Mouse (Mus musculus) kidney, adult 9 months (tissue): ENCODE data around the gene Nmrk1.
A peak's percentile ranks its signal among the peaks of the same experiment; 100 is the strongest.

ENCODE experiments used
- DNase-seq: peaks from one replicate; pipeline ENCODE4 v3.0.0; 2022

The Nmrk1 gene

DNA sequence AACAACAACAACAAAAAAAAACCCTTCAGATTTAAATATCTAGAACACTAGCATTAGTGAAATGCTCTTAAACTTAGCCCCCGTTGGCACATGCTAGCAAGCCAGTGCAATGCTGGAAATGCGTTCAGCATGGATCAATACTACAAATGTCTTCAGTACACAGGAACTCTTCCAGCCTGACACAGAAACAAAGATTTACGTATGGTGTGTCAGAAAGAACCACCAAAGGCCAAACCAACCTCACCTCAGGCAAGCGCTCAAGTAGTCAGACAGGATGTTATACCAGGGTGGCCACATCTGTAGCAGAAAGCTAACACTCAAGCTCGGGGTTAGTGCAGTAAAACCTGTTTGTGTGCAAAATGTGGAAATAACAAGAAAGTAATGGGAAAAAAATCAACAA is 12.7 kb upstream of the Nmrk1 start:
- no peak for DNase-seq

DNA sequence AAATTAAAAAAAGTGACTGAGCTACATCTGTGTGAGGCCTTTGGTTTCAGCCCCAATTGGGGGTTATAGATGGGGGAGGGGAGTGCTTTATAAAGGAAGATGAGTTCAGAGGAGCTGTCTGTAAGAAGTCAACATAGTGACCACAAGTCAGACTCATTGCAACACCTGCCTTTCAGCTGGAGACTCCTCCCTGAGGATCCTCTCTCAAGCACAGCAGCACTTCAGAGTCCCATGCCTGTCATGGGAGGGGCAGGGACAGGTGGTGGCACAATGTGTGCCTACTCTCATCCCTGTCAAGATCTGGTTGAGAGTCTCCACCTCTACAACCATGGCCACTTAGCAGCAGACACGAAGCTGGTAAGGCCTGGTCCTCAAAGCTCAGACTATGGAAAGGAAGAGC is 12.1 kb upstream of the Nmrk1 start:
- DNase-seq = no peak

DNA sequence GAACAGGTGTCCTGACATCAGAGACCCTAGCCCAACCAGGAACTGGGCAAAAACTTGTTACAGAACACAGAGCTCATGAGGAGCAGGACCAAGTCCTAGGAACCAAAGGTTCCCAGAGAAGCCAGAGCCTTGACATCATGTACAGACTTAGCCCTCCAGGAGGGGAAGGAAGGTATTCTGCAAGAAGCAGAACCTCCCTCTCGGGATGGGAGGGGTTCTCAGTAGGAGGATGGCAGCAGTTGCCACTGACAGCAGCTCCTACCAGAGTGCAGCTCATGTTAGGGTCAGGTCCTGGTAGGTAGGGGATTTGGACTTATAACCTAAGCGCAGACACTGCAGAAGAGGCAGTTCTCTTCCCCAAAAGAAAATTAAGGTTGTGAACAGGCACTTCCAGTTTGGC is 7.9 kb upstream of the Nmrk1 start:
- no peak for DNase-seq

DNA sequence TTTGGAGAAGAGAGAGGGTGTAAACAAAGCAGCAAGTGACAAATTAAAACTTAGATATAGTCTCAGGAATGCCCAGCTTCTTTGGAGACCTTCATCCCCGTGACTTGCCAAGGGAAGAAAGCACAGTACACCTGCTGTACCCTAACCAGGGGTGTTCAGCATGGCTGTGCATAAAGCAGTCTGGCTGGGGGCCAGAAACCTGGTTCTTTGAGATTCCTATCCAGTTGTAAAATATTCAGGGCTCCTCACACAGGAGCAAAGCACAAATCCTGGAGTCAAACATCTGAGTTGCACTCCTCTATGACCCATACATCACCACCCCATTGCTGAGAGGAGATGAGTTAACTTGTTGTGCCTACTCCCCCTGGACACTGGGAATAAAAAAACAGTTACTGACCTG is 2.2 kb upstream of the Nmrk1 start:
- peak; percentile 93 for DNase-seq

DNA sequence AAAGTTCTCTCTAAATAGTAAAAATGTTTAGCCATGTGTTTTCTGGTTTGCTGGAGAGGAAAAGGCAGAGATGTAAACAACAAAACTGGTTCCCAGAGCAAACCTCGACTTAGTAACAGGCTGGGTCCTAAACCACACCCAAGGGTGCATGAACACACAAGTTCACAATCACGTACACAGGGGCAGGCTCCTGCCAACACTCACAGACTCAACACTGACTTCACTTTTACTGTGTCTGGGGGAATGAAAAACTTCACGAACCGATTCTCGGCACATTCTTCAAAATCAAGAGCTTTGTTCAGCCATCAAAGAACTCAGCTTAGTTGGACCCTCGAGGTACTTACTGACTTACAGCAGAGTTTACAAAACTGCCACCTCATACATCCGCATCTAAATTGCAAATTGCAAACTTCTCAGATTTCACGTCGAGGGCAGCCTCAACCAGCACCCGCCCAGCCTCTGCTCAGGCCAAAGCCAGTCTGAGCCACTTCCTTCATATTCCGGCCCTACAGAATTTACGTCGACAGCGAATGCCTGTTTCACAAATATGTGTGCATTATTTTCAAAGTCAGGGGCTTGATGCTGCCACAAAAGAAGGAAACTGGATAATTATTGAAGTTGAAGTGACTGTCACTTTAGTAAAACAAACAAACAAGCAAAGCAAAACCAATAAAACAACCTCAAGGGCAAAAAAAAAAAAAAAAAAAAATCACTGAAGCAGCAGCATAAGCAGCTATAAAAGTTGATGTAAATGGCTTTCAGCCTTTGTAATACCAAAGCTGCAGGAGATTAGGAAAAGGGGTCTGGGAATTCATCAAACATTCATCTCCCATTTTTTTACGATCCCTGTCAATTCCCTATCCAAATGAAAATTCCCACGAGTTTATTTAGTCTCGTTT is 1.3 kb upstream of the Nmrk1 start:
- DNase-seq = peak; percentile 75

DNA sequence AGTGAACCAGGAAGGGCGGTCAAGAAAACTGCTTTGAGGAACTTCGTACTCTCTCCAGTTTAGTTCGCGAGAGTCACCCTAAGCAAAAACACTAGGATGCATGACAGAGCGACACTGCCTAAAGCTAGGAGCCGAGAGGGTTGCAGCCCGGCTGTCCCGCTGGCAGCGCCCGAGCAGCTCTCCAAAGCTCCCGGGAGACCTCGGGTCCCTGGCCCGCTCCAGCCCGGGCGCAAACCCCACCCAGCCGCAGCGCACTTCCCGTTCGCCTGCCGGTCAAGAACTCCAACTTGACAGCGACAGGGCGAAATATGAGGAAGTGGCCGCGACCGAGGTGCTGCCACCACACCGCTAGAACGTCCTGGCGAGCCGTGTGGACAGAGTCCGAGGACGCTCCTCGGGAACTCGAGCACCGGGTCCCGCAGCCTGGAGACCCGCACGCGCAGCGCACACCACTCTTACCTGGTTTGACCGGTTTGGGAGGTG is 548 bp upstream of the Nmrk1 start:
- DNase-seq = peak; percentile 65

DNA sequence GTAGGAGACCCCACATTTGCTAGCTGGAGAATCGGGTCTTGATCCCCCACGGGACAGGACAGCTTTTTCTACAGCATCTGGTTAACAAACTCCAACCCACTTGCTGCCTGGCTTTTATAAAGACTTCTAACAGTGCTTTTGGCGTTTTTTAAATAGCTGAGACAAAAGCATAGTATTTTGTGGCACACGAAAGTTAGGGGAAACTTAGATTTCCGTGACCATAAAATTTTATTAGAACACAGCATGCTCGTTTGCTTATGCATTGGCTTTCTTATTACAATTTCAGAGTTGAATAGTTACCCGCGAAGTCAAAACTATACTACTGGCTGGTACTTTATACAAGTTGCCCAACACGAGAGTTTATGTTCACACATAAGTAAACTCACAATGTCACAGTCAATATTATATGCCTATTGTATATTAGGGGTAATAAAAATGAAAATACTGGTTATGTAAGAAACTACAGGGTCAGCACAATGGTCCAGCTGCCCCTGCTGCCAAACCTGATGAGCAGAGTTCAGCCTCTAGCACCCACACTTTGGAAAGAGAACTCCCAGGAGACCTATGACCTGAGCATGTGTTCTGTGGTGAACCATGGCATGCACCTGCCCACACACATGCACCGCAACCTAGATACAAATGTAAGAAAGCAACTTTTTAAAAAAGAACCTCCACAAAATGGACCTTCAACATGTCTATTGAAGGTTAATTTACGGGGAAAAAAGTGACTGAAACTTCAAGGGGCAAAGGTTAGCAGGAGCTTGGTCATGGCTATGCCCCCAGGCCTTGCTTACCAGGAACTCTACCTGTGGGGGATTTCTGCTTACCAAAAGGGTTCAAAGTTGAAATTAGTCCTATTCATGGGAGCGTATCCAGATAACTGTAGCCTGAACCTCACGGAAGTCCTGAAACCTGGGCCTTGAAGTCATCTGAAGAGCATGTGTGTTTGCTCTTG is 758 bp downstream of the Nmrk1 start:
- peak; percentile 86 for DNase-seq

DNA sequence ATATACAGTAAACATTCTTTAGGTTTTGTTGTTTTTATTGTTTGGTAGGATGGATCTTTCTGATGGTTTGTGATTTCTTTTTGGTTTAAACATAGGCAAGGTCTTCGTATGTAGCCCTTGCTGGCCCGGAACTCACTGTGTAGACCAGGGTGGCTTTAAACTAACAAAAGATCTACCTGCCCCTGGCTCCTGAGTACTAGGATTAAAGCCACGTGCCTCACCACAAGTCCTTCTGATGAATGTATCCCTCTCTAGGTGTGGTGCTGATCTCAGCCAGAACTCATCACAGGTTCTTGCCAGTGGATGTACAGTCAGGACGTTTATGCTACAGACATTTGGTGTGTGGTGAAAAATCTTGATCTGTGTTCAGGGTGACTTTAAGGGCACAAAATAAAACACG is 6.2 kb downstream of the Nmrk1 start:
- no peak for DNase-seq

DNA sequence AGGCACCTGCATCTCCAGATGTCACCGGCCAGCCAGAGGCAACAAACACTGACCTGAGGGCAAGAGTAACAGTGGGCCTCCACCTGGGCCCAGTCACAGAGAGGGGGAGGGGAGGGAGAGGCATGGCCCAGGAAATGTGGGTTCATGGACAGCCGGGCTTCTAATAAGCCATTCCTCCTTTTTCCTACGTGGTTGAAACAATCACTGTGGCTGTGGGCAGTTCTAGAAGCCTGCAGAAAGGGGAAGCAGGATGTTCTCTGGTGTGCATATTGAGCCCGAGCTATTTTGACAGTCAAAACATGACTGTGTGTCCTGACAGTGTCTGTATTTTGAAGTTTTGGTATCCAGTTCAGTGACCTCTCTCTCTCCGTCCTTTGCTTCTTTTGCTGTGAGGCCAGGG is 7.2 kb downstream of the Nmrk1 start:
- DNase-seq = no peak

DNA sequence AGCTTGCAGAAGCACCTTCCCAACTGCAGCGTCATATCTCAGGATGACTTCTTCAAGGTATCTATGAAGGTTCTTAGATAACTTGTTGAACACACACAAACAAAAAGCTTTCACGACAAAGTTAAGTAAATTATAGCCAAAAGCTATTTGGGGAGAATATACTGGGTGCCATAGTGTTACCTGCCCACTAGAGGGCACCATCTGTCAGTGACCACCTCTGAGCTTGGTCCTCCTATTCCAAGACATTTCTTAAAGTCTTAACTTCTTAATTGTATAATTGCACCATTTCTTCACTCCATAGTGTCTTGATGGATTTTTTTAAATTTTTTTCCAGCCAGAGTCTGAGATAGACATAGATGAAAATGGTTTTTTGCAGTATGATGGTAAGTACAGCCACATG is 7.8 kb downstream of the Nmrk1 start:
- no peak for DNase-seq

DNA sequence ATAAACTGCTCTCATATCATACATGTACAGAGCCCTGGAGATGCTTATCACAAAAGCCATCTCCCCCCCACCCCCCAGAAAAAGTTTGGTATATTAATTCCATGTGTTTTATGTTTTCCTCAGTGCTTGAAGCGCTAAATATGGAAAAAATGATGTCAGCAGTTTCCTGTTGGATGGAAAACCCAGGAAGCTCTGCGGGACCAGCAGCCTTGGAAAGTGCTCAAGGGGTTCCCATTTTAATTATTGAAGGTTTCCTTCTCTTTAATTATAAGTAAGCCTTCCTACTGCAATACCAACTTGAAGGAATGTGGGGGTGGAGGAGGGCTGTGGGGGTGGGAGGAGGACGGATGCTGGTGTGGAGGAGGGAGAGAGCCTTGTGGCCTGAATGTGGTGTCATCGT is 9.3 kb downstream of the Nmrk1 start:
- DNase-seq = no peak

DNA sequence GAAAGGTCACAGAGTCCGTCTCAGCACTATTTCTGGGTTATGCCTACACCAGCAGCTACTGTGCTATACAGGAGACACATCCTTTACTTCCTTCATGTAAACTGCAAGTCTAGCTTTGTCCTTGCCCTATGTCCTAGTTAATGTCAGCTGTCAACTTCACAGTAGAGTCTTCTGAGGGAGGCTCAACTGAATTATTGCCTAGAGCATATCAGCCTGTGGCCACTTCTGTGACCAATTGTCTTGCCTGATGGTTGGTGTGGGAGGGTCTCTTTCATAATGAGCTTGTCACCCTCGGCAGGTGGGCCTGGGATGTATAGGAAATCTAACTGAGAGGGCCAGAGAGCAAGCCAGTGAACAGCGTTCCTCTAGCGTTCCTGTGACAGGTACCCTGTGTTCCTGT is 11.7 kb downstream of the Nmrk1 start:
- DNase-seq = no peak

DNA sequence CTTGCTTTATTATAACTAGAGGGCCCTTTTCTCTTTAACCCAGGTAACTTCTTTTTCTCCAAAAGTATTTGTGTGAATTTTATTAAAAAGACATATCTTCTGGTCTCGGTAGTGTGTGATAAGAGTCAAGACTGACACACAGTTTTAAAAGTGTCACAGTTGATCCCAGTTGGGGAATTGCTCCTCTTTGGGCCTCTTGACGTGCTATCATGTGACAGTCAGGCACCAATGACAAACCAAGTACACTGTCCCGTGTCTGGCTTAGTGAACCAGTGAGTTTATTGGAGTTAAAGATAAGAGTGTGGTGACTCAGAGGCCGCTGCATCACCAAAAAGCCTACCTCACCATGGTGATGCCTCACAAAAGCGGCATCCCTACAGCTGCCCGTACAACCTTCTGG is 12.3 kb downstream of the Nmrk1 start:
- DNase-seq = no peak

DNA sequence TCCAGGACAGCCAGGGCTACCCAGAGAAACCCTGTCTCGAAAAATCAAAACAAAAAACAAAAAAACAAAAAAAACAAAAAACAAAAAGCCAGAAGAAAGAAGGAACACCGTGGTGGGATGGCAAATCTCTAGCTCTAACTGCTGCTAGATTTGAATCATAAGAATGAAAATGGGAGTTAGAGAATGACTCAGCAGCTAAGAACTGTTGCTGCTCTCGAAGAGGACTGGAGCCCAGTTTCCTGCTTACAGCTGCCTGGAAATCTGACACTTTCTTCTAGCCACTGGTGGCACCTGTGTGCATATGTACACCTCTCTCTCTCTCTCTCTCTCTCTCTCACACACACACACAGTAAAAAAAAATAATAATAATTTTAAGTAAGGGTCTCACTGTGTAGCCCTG is 14.6 kb downstream of the Nmrk1 start:
- no peak for DNase-seq

DNA sequence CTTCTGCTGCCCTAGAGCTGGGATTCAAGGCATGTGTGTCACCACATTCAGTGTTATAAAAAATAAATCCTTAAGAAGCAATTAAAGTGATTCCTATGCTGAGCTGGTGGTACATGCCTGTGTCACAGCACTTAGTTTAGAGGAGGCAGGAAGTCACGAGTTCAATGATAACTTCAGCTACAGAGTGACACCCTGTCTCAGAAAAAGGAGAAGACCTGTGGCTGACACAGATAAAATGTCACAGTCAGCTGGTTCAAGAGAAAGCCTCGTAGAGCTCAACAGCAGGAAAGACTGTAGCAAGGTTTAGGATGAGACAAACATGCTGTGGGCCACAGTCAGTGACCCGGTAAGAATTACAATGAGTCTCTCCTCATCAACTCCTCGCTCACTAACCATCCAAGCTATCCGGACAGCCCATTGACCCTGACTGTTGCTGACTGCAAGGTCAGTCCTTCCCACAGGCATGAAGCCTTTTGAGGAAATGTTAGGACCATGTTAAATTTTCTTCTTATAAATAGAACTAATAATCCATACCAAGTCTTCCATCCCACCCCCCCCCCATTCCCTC is 15.2 kb downstream of the Nmrk1 start:
- DNase-seq = no peak

DNA sequence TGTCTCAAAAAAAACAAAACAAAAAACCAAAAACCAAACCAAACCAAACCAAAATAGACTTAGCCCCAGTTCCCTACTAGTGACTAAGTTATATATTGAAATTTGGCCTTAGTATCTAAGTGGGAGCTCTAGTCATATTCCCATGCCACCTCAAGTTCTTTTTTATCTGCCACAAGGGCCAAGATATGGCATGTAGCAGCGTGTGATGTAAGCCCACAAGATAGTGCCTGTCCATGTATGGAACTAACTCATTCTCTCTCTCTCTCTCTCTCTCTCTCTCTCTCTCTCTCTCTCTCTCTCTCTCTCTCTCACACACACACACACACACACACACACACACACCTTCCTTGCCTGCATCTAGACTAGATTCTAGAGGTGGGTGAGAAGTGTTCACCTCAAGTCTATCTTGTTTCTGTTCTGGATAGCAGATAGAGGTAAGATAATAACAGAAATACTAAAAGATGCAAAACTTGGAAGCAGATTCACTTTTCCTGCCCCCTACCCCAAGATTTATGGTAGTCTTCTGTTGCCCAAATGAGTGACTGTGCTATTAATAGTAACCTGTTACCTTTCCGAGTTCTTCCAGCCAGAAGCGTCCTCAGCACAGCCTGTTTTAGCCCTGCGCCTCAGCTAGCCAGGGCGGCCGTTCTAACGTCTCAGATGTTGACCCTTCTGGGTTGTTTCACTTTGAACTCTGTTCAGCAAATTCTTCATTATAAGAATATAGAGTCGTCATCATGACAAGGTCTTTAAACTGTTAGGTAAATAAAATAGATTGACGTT is 16.2 kb downstream of the Nmrk1 start:
- DNase-seq = no peak

DNA sequence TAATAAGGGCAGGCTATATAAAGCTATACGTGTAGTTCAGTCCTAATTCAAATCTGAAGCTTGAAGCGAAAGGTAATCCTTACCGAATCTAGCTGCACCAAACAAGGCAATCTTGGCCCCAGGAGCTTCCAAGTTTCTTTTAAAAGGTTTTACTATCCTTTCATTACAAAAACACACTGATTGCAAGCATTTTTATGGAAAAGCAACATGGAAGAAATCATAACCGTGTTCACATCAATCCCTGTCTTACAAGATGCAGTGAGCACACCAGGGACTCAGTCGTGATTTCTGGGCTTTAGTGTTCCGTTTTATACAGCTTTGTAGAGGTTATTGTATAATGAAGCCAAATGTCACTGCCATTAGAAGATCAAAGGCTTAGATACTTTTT is 16.8 kb downstream of the Nmrk1 start:
- DNase-seq = no peak

DNA sequence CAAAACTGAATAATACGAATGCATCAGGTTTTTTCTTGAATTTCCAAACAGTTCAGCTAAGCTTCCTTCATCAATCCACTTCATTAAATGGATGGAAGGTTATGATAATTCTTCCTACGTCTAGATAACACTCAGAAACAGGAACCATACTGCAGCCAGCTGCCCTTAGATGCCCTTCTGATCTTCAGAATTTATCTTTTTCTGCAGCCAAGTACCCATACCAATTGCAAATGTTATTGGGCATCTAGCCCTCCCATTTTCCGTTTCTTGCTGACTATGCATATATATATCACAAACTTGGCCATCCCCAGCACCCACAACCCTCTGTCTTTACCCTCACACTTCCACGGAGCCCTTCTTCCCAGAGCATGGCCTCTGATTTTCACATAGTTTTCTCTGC is 18.2 kb downstream of the Nmrk1 start:
- no peak for DNase-seq

DNA sequence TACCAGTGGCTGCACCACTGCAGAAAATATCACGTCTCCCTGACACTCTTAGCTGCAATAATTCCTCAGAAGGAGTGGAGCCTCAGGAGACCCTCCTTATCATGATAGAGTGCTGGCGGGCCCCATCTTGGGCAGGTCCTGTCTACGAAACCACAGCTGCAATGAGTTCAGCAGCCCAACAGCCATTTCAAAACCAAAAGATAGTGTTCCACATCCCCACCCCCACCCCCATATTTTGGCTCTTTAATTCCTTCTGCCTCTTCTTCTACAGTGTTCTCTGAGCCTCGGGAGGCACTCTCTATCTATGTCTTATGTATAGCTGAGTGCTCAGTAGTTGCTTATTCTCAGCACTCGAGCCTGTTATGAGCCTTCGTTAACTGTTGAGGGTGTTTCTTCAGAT is 18.7 kb downstream of the Nmrk1 start:
- no peak for DNase-seq

DNA sequence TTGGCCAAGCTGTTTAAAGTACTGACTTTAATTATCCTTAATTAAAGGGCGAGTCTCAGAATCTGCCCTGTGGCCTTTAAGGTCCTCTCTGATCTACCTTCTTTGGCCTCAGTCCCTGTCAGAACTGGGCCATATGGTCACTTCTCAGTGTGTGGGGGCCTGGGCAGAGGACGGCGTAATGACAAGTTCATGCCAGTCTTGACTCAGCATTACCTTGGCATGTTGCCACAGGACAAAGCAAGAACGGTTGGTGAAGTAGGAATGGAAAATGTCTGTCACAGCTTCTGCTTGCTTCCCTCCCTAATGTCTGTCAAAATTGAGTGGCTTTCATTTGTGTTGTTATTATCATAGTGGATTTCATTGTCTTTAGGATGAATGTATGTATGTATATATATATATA is 20.8 kb downstream of the Nmrk1 start:
- no peak for DNase-seq

DNA sequence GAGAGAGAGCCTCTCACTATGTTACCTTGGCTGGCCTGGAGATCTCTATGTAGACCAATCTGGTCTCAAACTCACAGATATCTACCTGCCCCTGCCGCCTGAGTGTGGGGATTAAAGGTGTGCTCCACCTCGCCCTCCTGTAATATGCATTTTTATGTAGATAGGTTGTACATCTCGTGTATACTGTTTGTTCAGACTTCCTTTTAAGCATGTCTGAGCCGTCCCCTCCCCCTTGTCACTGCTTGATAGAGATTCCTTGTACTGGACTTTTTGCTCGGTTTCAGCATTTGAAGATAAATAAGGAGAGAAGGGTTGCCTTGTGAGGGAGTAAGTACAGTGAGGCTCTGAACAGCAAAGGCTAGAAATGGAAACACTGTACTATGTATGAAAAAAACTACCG is 21.3 kb downstream of the Nmrk1 start:
- DNase-seq = no peak

DNA sequence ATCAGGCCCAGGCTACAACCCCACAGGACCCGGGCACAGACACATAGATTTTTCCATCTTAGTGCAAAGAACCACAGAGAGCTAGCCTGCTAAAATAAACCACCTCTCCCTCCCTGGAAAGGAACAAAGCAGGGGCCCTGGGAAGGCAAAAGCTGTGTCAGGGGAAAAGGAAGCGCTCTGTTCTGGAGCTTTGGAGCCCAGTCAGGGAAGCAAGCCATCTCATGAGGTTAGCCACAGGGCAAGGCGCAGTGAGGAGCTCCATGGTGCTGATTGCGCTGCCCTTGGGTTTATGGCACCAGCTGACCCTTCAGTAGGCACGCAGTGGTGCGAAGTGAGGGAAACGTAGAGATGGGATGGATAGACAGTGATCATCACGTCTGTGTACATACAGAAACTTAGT is 22.6 kb downstream of the Nmrk1 start:
- no peak for DNase-seq

DNA sequence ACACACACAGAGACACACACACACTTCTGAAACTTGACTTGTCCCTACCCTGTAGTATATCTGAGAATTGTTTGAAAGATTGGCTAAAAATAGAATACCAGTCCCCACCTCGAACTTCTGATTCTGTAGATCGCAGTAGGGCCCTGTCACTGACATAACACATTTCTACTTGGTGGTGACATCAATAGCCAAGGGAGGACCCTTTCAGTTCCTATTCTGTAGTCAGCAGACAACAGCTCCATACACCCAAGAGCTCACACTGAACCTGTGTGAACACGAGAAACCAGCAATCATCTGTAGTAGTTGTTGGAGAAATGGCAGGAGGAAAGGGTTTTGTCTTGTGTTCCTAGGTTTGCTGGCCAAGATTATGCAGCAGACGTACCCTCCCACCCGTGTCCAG is 23.2 kb downstream of the Nmrk1 start:
- DNase-seq = no peak
